Mouse (Mus musculus) neutrophil, adult 65 days (primary cell): Measurements from ENCODE around the gene Prkacb. TPM values are rescaled to one million over a fixed set of nuclear protein-coding genes. Genes with fewer than 3 reads are reported as not detected.

Experiments
- total RNA-seq: library from RNA; stranded (reverse); gene quantifications from 2 replicates; pipeline ENCODE4 v1.2.4, GENCODE M21; 2023

The Prkacb gene
- 37.5 and 41.9 TPM in 2 replicates for total RNA-seq

DNA sequence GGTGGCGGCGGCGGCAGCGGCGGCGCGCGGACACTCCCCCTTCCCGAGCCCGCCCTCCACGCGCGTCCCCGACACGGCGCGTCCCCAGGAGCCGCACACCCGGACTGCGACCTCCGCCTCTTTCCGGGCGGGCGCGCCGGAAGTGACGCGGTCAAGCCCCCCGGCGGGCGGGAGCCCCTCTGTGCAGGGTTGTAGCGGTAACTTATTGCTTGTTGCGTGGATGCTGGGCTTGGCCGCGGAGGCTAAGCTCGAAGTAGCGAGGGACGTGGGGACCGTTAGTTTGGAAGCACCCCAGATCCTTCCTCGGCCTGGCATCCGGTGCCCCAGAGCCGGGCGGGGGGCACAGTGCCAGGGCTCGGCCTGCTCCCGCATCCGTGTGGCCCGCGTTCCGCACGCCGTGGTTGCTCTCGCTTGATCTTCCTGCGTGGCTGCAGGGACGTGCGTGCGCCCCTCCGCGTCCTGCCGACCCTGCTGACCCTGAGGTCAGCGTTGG, at the start of gene Prkacb:
Prkacb (minus strand) TSS at position 90 of the 493 bp plus-strand sequence.

DNA sequence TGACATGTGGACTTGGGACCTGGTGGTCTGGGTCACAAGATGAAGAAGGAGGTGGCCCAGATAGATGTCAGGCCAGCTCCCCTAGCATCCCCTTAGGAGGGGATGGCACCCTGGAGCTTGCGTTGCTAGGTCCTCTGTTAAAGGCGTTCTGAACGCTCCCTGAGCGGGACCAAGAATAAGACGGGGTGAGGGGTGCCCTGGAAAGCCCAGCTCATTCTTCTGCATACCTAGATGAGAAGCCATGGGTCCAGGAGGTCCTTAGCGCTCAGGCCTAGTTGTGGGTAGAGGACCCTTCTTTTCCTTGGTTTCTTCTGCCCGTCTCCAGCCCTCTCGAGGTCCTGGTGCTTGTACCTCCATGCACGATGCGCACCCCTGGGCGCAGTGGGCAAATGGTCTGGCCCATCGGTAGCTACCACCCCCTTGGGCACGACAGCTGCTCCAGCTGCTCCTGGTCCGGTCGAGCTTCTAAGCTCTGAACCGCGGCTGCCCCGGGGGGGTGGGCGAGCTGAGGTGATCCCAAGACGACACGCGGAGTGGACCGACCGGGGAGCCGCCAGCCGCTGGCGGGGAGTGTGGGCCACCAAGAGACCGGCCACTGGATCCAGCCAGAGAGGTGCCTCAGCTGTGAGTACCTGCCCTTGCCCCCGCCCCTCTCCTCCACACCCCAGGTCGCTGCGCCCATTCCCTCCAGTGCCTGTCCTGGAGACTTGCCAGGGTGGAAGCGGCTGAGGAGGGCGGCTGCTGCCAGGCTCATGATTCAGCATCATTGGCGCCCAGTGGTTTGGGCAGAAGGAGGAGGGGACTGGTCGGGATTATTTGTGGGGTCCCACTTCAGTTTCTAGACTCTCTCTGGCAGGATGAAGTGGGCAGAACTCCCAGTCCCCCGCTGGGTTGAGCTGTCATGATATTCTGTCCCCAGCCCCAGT, 39.4 kb upstream of the Prkacb start, which contains the start of gene Ttll7:
Ttll7 (plus strand) TSS at position 402 of the 926 bp plus-strand sequence.

DNA sequence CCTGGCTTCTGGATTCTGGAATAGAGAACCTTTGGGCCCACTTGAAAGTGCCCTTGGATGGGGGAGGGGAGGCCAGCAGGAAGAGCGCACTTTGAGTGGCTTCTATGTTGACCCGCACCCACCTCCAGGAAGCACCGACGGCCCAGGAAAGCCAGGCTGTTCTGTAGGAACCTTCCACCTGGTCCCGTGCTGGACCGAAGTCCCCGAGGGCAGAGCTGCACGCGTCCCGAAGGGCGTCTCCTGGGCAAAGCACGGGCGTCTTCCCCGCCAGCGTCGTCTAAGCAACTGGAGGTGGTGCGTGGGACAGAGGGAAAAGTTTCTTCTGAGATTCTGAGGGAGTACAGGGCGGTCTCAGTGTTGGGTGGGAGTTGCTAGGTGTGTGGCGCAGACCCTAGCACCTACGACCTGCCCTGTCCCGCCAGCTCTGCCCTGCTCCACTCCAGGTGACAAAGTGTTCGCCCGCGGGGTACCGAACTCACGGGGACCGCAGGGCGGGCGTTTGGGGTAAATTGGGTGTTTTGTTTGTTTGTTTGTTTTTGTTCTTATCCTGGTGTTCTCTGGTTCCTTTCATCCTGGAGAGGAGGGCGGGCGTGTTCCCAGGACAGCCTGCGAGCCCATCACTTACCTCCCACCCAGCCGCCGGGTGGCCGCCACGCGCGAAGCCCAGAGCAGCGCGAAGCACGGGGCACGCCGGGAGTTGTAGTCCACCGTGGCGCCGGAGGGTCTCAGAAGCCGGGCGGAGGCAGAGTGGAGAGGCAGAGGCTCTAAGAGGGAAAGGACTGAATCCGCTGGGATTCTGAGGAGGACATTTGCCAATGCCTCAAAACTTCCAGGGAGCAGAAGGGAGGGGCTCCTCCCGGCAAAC, 127.7 kb downstream of the Prkacb start, which contains the start of gene Samd13:
Samd13 (minus strand) TSS at position 782 of the 865 bp plus-strand sequence.

Other genes starting within 250 kb of the Prkacb start
- gene Uox, start 242.6 kb downstream of the Prkacb start, total RNA-seq, result not detected in 2 replicates
- 0.19 TPM in 1 of 2 replicates, not detected in the other for gene Dnase2b, start 197.4 kb downstream of the Prkacb start, total RNA-seq
- gene 4930503B20Rik, start 161.7 kb downstream of the Prkacb start, total RNA-seq, result not detected in 2 replicates
- not detected in 2 replicates for gene Samd13, start 127.4 kb downstream of the Prkacb start, total RNA-seq
- gene Ttll7, start 39.4 kb upstream of the Prkacb start, total RNA-seq, result 0.20 and 1.1 TPM in 2 replicates